Mouse (Mus musculus): ENCODE results near the gene Fcgrt. TPM values are rescaled to one million over a fixed set of nuclear protein-coding genes. Genes with fewer than 3 reads are reported as not detected.
A peak's percentile ranks its signal among the peaks of the same experiment; 100 is the strongest.

Fcgrt gene
- polyA plus RNA-seq, 1 experiment from 2014 or later: 56.4 TPM

DNA sequence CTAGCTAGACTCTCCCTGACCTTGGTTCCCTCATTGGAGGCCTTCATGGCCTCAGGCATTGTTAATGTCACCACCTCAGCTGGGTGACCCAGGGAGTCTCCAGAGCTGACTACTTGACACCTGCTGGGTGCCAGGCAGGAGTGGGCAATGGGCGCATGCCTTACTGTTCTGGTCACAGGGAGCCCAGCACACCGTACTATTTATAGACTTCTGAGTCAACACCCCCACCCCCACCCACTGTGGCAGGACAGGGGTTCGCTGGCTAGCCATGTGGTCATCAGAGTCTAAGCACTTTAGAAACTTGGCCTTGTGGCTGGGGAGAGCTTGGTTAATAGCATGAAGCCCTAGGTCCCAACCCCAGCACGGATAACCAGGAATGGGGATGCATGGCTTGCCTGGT is 28.2 kb downstream of the Fcgrt start:
- H3K4me1 ChIP-seq (ENCODE audit: insufficient read depth): no peaks in the 10 kb centered on the region
- H3K27ac ChIP-seq (ENCODE audit: low read depth): no peak overlapping the region
- no peak for TF ChIP-seq CTCF (IDR thresholded peaks at IDR 0.05; ENCODE audit: low read depth)
- no peak for ATAC-seq (ENCODE audit: insufficient read depth)
- H3K4me2 ChIP-seq: no peak overlapping the region
- no peak overlapping the region for H3K9ac ChIP-seq
- 68% methylated on average over 4 of the region's 4 CpGs for WGBS
- no peaks in the 10 kb centered on the region for H3K27me3 ChIP-seq (ENCODE audit: insufficient read depth, low read length)
- no peak overlapping the region for H3K4me3 ChIP-seq (ENCODE audit: low read depth, low read length)
- peaks cover 46% of the 10 kb centered on the region for H3K36me3 ChIP-seq (ENCODE audit: insufficient read depth)
- no peaks in the 10 kb centered on the region for H3K9me3 ChIP-seq (ENCODE audit: low read depth, low read length)
- DNase-seq: no peak

DNA sequence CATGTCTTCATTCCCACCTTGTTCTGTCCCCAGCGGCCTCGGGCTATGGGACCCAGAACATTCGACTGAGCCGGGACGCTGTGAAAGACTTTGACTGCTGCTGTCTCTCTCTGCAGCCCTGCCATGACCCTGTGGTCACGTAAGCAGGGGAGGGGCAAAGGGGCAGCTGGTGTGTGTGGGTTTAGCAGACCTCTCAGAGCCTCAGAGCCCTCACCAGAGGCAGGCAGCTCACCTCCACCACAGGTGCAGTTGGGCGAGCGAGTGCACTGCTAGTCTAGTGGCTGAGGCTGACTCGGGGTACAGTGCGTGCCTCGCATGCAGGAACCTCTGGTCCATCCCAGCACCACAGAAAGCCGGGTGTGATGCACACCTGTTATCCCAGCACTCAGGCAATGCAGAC is 29.7 kb downstream of the Fcgrt start:
- ATAC-seq (ENCODE audit: insufficient read depth) (no peak), DNase-seq (no peak)
- Histone ChIP-seq H3K4me2 (no peak overlapping the region), H3K4me1 (ENCODE audit: insufficient read depth) (no peaks in the 10 kb centered on the region), H3K4me3 (ENCODE audit: low read depth, low read length) (no peak overlapping the region), H3K9ac (no peak overlapping the region), H3K36me3 (ENCODE audit: insufficient read depth) (peaks cover 46% of the 10 kb centered on the region), H3K27ac (ENCODE audit: low read depth) (no peak overlapping the region), H3K9me3 (ENCODE audit: low read depth, low read length) (no peaks in the 10 kb centered on the region), H3K27me3 (ENCODE audit: insufficient read depth, low read length) (no peaks in the 10 kb centered on the region)
- 84% methylated on average over 12 of the region's 12 CpGs for WGBS
- no peak for TF ChIP-seq CTCF (IDR thresholded peaks at IDR 0.05; ENCODE audit: low read depth)

DNA sequence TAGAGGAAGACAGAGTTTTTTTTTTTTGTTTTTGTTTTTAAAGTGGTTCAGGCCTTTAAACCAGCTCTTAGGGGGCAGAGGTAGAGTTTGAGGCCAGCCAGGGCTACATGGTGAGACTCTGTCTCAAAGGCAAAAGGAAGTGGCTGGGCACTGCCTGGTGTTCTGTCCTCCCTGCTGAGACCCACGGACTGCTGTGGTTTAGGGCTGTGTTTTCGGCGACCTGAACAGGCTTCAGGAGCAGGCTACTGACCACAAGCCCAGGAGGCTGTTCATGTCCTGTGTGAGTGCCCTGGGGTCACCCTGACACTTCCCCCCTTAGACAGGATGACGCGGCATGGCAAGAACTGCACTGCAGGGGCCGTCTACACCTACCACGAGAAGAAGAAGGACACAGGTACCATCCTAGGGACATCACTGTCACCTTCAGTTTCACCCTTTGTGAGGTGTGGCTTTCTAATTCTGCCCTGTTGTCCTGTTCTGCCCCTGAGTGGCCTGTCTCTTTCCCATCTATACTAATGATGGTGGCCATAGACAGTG is 30.4 kb downstream of the Fcgrt start:
- Histone ChIP-seq H3K9ac (no peak overlapping the region), H3K4me1 (ENCODE audit: insufficient read depth) (no peaks in the 10 kb centered on the region), H3K4me2 (no peak overlapping the region), H3K27ac (ENCODE audit: low read depth) (no peak overlapping the region), H3K9me3 (ENCODE audit: low read depth, low read length) (no peaks in the 10 kb centered on the region), H3K36me3 (ENCODE audit: insufficient read depth) (peaks cover 44% of the 10 kb centered on the region), H3K27me3 (ENCODE audit: insufficient read depth, low read length) (no peaks in the 10 kb centered on the region), H3K4me3 (ENCODE audit: low read depth, low read length) (no peak overlapping the region)
- ATAC-seq (ENCODE audit: insufficient read depth) (no peak), DNase-seq (no peak)
- TF ChIP-seq CTCF (IDR thresholded peaks at IDR 0.05; ENCODE audit: low read depth): no peak
- WGBS: 70% methylated on average over 7 of the region's 7 CpGs

DNA sequence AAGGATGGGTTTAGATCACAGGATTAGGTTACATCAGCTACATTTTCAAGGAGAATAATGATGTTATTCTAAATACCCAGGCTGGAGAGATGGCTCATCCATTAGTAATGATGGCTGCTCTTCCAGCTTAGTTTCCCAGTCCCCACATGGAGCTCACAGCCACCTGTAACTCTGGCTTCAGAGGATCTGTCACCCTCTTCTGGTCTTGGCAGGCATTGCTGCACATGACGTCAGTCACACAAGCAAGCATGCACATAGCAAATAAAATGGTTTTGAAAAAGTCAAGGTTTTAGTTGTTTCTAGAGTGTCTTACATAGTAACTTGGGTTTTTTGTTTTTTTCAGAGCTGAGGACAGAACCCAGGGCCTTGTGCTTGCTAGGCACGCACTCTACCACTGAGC is 31.4 kb downstream of the Fcgrt start:
- 74% methylated on average over 2 of the region's 2 CpGs for WGBS
- Histone ChIP-seq H3K4me1 (ENCODE audit: insufficient read depth) (no peaks in the 10 kb centered on the region), H3K36me3 (ENCODE audit: insufficient read depth) (peaks cover 33% of the 10 kb centered on the region), H3K9ac (no peak overlapping the region), H3K4me2 (no peak overlapping the region), H3K9me3 (ENCODE audit: low read depth, low read length) (no peaks in the 10 kb centered on the region), H3K4me3 (ENCODE audit: low read depth, low read length) (no peak overlapping the region), H3K27ac (ENCODE audit: low read depth) (no peak overlapping the region), H3K27me3 (ENCODE audit: insufficient read depth, low read length) (no peaks in the 10 kb centered on the region)
- ATAC-seq (ENCODE audit: insufficient read depth): no peak
- peak; percentile 35 for DNase-seq
- peak; percentile 46; the same call in 1 of the 2 replicates for TF ChIP-seq CTCF (IDR thresholded peaks at IDR 0.05; ENCODE audit: low read depth)

DNA sequence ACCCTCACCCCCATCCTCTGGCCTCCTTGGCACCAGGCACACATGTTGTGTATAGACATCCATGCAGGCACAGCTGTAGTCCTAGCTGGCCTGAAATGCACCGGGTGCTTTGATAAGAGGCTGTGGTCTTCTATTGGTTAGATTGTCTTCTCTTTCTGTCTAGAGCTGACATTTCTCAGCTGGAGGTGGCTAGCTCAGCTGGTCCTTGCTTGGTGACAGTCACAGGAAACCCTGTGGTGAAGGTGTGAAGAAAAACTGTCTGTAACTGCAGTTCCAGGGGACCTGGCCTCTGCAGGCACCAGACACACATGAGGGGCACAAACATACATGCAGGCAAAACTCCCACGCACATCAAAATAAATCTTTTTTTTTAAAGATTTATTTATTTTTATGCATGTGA is 34.0 kb downstream of the Fcgrt start:
- Histone ChIP-seq H3K4me3 (ENCODE audit: low read depth, low read length) (no peak overlapping the region), H3K36me3 (ENCODE audit: insufficient read depth) (peaks cover 11% of the 10 kb centered on the region; the same call in 1 of the 2 replicates), H3K4me2 (no peak overlapping the region), H3K9ac (no peak overlapping the region), H3K4me1 (ENCODE audit: insufficient read depth) (no peaks in the 10 kb centered on the region), H3K27me3 (ENCODE audit: insufficient read depth, low read length) (no peaks in the 10 kb centered on the region), H3K27ac (ENCODE audit: low read depth) (no peak overlapping the region), H3K9me3 (ENCODE audit: low read depth, low read length) (no peaks in the 10 kb centered on the region)
- DNase-seq (no peak), ATAC-seq (ENCODE audit: insufficient read depth) (no peak)
- WGBS: 70% methylated on average over 2 of the region's 2 CpGs
- TF ChIP-seq CTCF (IDR thresholded peaks at IDR 0.05; ENCODE audit: low read depth): no peak

DNA sequence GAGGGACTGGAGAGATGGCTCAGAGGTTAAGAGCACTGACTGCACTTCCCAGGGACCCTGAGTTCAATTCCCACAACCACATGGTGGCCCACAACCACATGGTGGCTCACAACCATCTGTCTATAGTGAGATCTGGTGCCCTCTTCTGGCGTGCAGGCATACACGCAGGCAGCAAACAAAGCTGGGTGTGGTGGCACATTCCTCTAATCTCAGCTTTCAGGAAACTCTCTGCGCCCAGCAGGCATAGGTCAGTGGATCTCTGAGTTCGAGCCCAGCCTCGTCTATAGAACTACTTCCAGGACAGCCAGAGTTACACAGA is 35.7 kb downstream of the Fcgrt start:
- DNase-seq (peak; percentile 73), ATAC-seq (ENCODE audit: insufficient read depth) (peak; percentile 18; the same call in 1 of the 2 replicates)
- Histone ChIP-seq H3K36me3 (ENCODE audit: insufficient read depth) (no peaks in the 10 kb centered on the region), H3K9me3 (ENCODE audit: low read depth, low read length) (no peaks in the 10 kb centered on the region), H3K9ac (no peak overlapping the region), H3K27ac (ENCODE audit: low read depth) (no peak overlapping the region), H3K27me3 (ENCODE audit: insufficient read depth, low read length) (no peaks in the 10 kb centered on the region), H3K4me3 (ENCODE audit: low read depth, low read length) (no peak overlapping the region), H3K4me1 (ENCODE audit: insufficient read depth) (no peaks in the 10 kb centered on the region), H3K4me2 (no peak overlapping the region)
- 26% methylated on average over 5 of the region's 5 CpGs for WGBS
- peak; percentile 78 for TF ChIP-seq CTCF (IDR thresholded peaks at IDR 0.05; ENCODE audit: low read depth)

DNA sequence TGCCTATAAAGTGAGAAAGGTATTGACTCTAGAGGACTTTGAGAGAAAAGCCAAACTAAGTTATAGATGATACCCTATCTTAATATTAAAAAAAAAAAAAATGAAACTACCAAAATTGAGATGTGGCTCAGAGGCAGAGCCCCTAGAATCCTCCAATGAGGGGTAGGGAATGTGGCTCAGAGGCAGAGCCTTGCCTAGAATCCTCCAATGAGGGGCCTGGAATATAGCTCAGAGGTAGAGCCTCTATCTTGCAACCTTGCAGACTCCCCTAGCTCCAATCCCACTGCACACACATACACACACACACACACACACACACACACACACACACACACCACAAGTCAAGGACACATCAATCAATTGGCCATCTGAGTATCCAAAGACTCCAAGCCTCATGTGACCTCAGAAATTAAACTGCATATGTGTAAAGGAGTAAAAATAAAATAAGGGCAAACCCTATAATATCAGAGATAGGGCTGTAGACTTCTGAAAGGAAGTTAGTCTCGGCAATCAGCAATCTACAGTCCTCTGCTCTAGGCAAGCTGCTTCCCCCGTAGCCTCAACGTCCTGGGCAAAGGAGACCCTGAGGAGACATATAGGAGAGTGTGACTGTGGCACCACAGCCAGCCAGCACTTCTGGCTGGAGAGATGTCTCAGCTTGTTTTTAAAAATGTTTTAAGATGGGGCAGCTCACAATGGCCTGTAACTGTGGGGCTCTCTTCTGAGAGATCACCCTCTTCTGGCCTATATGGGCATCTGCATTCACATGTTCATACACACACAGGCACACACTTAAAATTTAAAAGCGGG is 36.3 kb downstream of the Fcgrt start:
- Histone ChIP-seq H3K9me3 (ENCODE audit: low read depth, low read length) (no peaks in the 10 kb centered on the region), H3K27me3 (ENCODE audit: insufficient read depth, low read length) (no peaks in the 10 kb centered on the region), H3K4me2 (no peak overlapping the region), H3K36me3 (ENCODE audit: insufficient read depth) (no peaks in the 10 kb centered on the region), H3K9ac (no peak overlapping the region), H3K4me3 (ENCODE audit: low read depth, low read length) (no peak overlapping the region), H3K27ac (ENCODE audit: low read depth) (no peak overlapping the region), H3K4me1 (ENCODE audit: insufficient read depth) (no peaks in the 10 kb centered on the region)
- DNase-seq: no peak
- 72% methylated on average over 4 of the region's 4 CpGs for WGBS
- ATAC-seq (ENCODE audit: insufficient read depth): 0 out of 2 replicates have a peak, but pooled peaks have one; percentile 6
- no peak for TF ChIP-seq CTCF (IDR thresholded peaks at IDR 0.05; ENCODE audit: low read depth)
